Mouse (Mus musculus) ES-E14 (cell line): ENCODE measurements around the gene C2cd4a.

Experiments used
- CHD2 ChIP-seq: IDR thresholded peaks from 2 replicates; pipeline ENCODE4 v1.6.1; 2014; ENCODE audit warnings: mild to moderate bottlenecking, low read depth, low read length, inconsistent platforms
- ZNF384 ChIP-seq: IDR thresholded peaks from 2 replicates; pipeline ENCODE4 v1.6.1; 2012; ENCODE audit warnings: low read depth, low read length, inconsistent platforms

DNA sequence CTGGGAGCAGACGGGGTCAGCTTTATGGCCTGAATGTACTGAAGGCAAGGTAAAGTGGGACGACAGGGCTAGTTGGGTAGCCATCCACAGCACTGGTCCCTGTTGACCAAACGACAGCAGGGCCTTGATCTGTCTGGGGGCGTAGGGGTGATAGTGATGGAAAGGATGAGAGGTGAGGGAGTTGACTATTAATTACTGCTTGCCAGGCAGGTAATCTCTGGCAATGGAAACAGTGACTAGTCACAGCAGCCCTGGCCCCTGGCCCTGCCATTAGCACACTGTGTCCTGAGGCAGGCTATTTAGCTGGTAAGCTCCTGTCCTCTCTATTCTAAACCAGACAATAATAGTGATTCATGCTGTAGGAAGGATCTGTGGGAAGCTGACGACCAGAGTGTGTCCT, 39.7 kb downstream of the C2cd4a start:
- TF ChIP-seq ZNF384: no peak
- no peak for TF ChIP-seq CHD2
